Mouse (Mus musculus) stomach, embryonic 15.5 days (tissue): ENCODE measurements around the gene Gm13697. TPM values are rescaled to one million over a fixed set of nuclear protein-coding genes. Genes with fewer than 3 reads are reported as not detected.
A peak's percentile ranks its signal among the peaks of the same experiment; 100 is the strongest.
"Not testable (repeated sequence)": the region's sequence is repeated elsewhere in the genome, so short reads cannot be mapped to it uniquely, and the experiment has no call there.

ENCODE experiments used
- ATAC-seq: fragments of 200-750 bp; cut with Nextera tagmentation; 2 replicates; pipeline ENCODE4 v1.8.0; 2017; ENCODE audit warnings: low read depth, moderate number of reproducible peaks, moderate TSS enrichment; ENCODE audit not compliant: insufficient read depth, low FRiP score
- H3K27ac ChIP-seq: fragments of 300-500 bp; sonication (generic); 2 replicates; pipeline ENCODE4 v1.5.1; 2015; ENCODE audit warnings: mild to moderate bottlenecking, inconsistent platforms
- H3K27me3 ChIP-seq: fragments of 300-500 bp; sonication (generic); replicated peaks from 2 replicates; pipeline ENCODE4 v1.6.1; 2015; ENCODE audit warnings: inconsistent platforms
- H3K36me3 ChIP-seq: fragments of 300-500 bp; sonication (generic); 2 replicates; pipeline ENCODE4 v1.6.1; 2015; ENCODE audit warnings: inconsistent platforms
- H3K4me1 ChIP-seq: fragments of 300-500 bp; sonication (generic); 2 replicates; pipeline ENCODE4 v1.6.1; 2015; ENCODE audit warnings: inconsistent platforms
- H3K4me2 ChIP-seq: fragments of 300-500 bp; sonication (generic); 2 replicates; pipeline ENCODE4 v1.6.1; 2015; ENCODE audit warnings: mild to moderate bottlenecking, inconsistent platforms
- H3K4me3 ChIP-seq: fragments of 300-500 bp; sonication (generic); replicated peaks from 2 replicates; pipeline ENCODE4 v1.5.1; 2015; ENCODE audit warnings: inconsistent platforms
- H3K9ac ChIP-seq: fragments of 300-500 bp; sonication (generic); 2 replicates; pipeline ENCODE4 v1.6.1; 2015; ENCODE audit warnings: inconsistent platforms
- H3K9me3 ChIP-seq: fragments of 300-500 bp; sonication (generic); 2 replicates; pipeline ENCODE4 v1.6.1; 2016; ENCODE audit warnings: inconsistent platforms
- WGBS: fragments of 180-500 bp; shearing (Covaris S2); methylation state at CpG from one replicate; pipeline ENCODE4 v1.1.7; 2015; 5-methylcytosine and 5-hydroxymethylcytosine counted together
- polyA plus RNA-seq: library from polyadenylated mRNA; unstranded; fragments of >200 nt; fragmentation: Nextera tagmentation; extraction: Ambion mirVana; gene quantifications from 2 replicates; pipeline ENCODE4 v1.2.1, GENCODE M21; 2015

Gm13697 gene
- polyA plus RNA-seq: 0.09 TPM in 1 of 2 replicates, not detected in the other

DNA sequence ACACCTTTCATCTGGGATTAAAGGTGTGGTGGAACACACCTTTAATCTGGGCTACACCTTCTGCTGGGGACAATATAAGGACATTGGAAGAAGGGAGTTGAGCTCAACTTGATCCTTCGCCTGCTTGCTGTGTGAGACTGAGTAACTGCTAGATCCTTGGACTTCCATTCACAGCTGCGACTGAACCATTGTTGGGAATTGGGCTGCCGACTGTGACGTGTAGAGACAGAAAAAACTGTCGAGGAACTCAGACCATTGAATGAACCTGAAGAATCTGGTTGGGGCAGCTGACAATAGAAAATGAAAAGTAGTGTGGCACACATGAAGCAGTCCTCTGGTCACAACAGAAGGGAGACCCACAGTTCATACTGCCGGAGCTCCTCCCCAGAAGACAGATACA is at the start of gene Gm13697:
TSS of gene Gm13697 (plus strand) at position 301 of the 400 bp plus-strand sequence.
- not testable (repeated sequence) for H3K9me3 ChIP-seq, H3K27me3 ChIP-seq, H3K4me2 ChIP-seq, H3K36me3 ChIP-seq, H3K27ac ChIP-seq, H3K4me1 ChIP-seq, H3K4me3 ChIP-seq, H3K9ac ChIP-seq, ATAC-seq
- WGBS: no CpG with 5 or more reads among the region's 6 CpGs

DNA sequence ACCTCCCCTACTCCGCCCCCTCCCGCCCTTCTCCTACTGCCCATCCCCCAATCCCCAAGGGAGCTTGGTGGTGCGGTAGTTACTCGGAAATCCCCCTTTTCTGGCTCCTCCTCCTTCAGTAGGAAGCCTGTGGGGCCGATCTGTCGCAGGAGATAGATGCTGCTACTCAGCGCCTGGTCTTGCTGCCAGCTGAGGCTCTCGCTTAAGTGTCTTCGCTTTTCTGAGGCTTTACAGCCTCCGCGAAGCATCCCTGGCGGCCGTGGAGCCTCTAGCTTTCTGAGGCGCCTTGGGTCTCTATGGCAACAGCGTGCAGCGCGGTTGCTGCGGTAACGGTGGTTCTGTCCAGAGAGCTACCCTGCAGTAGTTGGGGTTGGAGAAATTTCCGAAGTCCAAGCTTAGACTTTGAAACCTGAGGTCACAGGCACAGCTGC is 43.6 kb upstream of the Gm13697 start, which contains the start of gene Zswim2:
TSS of gene Zswim2 (minus strand) at position 298 of the 431 bp plus-strand sequence.
- peak; percentile 66; the same call in 1 of the 2 replicates for ATAC-seq
- Histone ChIP-seq H3K27ac (no peak within 1 kb of the TSS), H3K36me3 (no peaks in the 10 kb centered on the region), H3K9me3 (no peaks in the 10 kb centered on the region), H3K27me3 (no peaks in the 10 kb centered on the region), H3K9ac (no peak within 1 kb of the TSS), H3K4me3 (peak within 1 kb of the TSS; percentile 27; the same call in 1 of the 2 replicates), H3K4me2 (peak within 1 kb of the TSS; percentile 48), H3K4me1 (0 out of 2 replicates have a peak, but pooled peaks cover 4% of the 10 kb centered on the region)
- WGBS: 1% methylated on average over 20 of the region's 20 CpGs

DNA sequence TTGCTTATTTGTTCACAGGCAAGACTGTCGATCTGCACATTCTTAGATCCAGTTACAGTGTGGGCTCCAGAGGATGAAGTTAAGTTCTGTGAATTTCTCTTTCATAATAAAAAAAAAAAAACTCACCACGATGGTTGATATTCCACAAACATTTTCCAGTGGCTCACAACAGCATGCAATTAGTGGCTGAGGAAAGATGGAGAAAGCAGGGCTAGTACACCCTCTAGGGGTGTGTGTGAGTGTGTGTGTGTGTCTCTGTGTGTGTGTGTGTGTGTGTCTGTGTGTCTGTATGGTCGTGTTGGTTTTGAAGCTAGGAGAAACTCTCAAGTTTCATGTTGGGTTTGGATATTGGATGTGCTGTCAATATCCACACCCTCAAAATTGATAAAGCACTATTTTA is 43.2 kb upstream of the Gm13697 start:
- no peaks in the 10 kb centered on the region for H3K9me3 ChIP-seq
- H3K4me2 ChIP-seq: peak overlapping the region; percentile 48
- no peak overlapping the region for H3K9ac ChIP-seq
- H3K4me1 ChIP-seq: 0 out of 2 replicates have a peak, but pooled peaks cover 4% of the 10 kb centered on the region
- WGBS: 38% methylated on average over 3 of the region's 3 CpGs
- no peaks in the 10 kb centered on the region for H3K27me3 ChIP-seq
- H3K27ac ChIP-seq: no peak overlapping the region
- no peaks in the 10 kb centered on the region for H3K36me3 ChIP-seq
- 0 out of 2 replicates have a peak overlapping the region, but pooled peaks have one; percentile 27 for H3K4me3 ChIP-seq
- no peak for ATAC-seq

DNA sequence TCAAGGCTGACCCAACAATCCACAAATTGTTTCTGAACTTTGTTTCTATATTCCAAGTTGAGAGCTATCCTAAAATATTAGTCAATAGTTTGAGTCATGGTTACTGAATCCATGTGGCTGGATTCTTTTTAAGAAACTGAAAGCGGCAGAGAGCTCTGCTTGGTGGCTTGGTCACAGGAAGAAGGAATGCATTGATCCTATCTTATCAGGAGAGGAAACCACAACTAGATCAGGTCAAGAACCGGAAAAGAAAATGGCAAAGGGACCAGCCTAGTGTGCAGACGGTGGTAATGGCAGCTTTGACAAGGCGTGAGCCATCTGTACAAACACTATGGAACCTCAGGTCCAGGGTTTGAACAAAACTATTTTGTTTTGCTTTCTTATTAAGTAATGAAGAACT is 42.8 kb upstream of the Gm13697 start:
- no peak for ATAC-seq
- Histone ChIP-seq H3K27me3 (no peaks in the 10 kb centered on the region), H3K9me3 (no peaks in the 10 kb centered on the region), H3K4me1 (0 out of 2 replicates have a peak, but pooled peaks cover 4% of the 10 kb centered on the region), H3K4me3 (no peak overlapping the region), H3K9ac (no peak overlapping the region), H3K27ac (no peak overlapping the region), H3K36me3 (no peaks in the 10 kb centered on the region), H3K4me2 (no peak overlapping the region)
- WGBS: 55% methylated on average over 4 of the region's 4 CpGs

DNA sequence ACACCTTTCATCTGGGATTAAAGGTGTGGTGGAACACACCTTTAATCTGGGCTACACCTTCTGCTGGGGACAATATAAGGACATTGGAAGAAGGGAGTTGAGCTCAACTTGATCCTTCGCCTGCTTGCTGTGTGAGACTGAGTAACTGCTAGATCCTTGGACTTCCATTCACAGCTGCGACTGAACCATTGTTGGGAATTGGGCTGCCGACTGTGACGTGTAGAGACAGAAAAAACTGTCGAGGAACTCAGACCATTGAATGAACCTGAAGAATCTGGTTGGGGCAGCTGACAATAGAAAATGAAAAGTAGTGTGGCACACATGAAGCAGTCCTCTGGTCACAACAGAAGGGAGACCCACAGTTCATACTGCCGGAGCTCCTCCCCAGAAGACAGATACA is 29.1 kb upstream of the Gm13697 start, which contains the start of gene Gm13698:
TSS of gene Gm13698 (plus strand) at position 301 of the 400 bp plus-strand sequence.
- H3K27ac ChIP-seq, ATAC-seq, H3K4me2 ChIP-seq, H3K4me1 ChIP-seq, H3K9me3 ChIP-seq, H3K4me3 ChIP-seq, H3K27me3 ChIP-seq, H3K9ac ChIP-seq, H3K36me3 ChIP-seq: not testable (repeated sequence)
- no CpG with 5 or more reads among the region's 6 CpGs for WGBS

DNA sequence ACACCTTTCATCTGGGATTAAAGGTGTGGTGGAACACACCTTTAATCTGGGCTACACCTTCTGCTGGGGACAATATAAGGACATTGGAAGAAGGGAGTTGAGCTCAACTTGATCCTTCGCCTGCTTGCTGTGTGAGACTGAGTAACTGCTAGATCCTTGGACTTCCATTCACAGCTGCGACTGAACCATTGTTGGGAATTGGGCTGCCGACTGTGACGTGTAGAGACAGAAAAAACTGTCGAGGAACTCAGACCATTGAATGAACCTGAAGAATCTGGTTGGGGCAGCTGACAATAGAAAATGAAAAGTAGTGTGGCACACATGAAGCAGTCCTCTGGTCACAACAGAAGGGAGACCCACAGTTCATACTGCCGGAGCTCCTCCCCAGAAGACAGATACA is 23.3 kb upstream of the Gm13697 start, which contains the start of gene Gm13693:
TSS of gene Gm13693 (plus strand) at position 301 of the 400 bp plus-strand sequence.
- not testable (repeated sequence) for H3K9ac ChIP-seq, H3K36me3 ChIP-seq, H3K27ac ChIP-seq, H3K4me3 ChIP-seq, H3K9me3 ChIP-seq, ATAC-seq, H3K4me2 ChIP-seq, H3K27me3 ChIP-seq, H3K4me1 ChIP-seq
- no CpG with 5 or more reads among the region's 6 CpGs for WGBS

DNA sequence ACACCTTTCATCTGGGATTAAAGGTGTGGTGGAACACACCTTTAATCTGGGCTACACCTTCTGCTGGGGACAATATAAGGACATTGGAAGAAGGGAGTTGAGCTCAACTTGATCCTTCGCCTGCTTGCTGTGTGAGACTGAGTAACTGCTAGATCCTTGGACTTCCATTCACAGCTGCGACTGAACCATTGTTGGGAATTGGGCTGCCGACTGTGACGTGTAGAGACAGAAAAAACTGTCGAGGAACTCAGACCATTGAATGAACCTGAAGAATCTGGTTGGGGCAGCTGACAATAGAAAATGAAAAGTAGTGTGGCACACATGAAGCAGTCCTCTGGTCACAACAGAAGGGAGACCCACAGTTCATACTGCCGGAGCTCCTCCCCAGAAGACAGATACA is 17.5 kb upstream of the Gm13697 start, which contains the start of gene Gm13695:
TSS of gene Gm13695 (plus strand) at position 301 of the 400 bp plus-strand sequence.
- not testable (repeated sequence) for H3K9me3 ChIP-seq, H3K4me3 ChIP-seq, H3K9ac ChIP-seq, H3K4me1 ChIP-seq, H3K27me3 ChIP-seq, H3K27ac ChIP-seq, H3K36me3 ChIP-seq, H3K4me2 ChIP-seq, ATAC-seq
- no CpG with 5 or more reads among the region's 6 CpGs for WGBS

DNA sequence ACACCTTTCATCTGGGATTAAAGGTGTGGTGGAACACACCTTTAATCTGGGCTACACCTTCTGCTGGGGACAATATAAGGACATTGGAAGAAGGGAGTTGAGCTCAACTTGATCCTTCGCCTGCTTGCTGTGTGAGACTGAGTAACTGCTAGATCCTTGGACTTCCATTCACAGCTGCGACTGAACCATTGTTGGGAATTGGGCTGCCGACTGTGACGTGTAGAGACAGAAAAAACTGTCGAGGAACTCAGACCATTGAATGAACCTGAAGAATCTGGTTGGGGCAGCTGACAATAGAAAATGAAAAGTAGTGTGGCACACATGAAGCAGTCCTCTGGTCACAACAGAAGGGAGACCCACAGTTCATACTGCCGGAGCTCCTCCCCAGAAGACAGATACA is 11.7 kb upstream of the Gm13697 start, which contains the start of gene Gm13696:
TSS of gene Gm13696 (plus strand) at position 301 of the 400 bp plus-strand sequence.
- WGBS: no CpG with 5 or more reads among the region's 6 CpGs
- not testable (repeated sequence) for H3K9ac ChIP-seq, H3K27ac ChIP-seq, H3K36me3 ChIP-seq, H3K9me3 ChIP-seq, H3K4me1 ChIP-seq, H3K4me3 ChIP-seq, H3K4me2 ChIP-seq, H3K27me3 ChIP-seq, ATAC-seq

DNA sequence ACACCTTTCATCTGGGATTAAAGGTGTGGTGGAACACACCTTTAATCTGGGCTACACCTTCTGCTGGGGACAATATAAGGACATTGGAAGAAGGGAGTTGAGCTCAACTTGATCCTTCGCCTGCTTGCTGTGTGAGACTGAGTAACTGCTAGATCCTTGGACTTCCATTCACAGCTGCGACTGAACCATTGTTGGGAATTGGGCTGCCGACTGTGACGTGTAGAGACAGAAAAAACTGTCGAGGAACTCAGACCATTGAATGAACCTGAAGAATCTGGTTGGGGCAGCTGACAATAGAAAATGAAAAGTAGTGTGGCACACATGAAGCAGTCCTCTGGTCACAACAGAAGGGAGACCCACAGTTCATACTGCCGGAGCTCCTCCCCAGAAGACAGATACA is 5.9 kb upstream of the Gm13697 start, which contains the start of gene Gm13694:
TSS of gene Gm13694 (plus strand) at position 301 of the 400 bp plus-strand sequence.
- not testable (repeated sequence) for ATAC-seq, H3K4me3 ChIP-seq, H3K27me3 ChIP-seq, H3K27ac ChIP-seq, H3K4me1 ChIP-seq, H3K36me3 ChIP-seq, H3K4me2 ChIP-seq, H3K9me3 ChIP-seq, H3K9ac ChIP-seq
- no CpG with 5 or more reads among the region's 6 CpGs for WGBS

DNA sequence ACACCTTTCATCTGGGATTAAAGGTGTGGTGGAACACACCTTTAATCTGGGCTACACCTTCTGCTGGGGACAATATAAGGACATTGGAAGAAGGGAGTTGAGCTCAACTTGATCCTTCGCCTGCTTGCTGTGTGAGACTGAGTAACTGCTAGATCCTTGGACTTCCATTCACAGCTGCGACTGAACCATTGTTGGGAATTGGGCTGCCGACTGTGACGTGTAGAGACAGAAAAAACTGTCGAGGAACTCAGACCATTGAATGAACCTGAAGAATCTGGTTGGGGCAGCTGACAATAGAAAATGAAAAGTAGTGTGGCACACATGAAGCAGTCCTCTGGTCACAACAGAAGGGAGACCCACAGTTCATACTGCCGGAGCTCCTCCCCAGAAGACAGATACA is 5.7 kb downstream of the Gm13697 start, which contains the start of gene Gm13691:
TSS of gene Gm13691 (plus strand) at position 301 of the 400 bp plus-strand sequence.
- not testable (repeated sequence) for H3K9me3 ChIP-seq, H3K27ac ChIP-seq, H3K4me2 ChIP-seq, ATAC-seq, H3K36me3 ChIP-seq, H3K27me3 ChIP-seq, H3K9ac ChIP-seq, H3K4me1 ChIP-seq, H3K4me3 ChIP-seq
- no CpG with 5 or more reads among the region's 6 CpGs for WGBS

DNA sequence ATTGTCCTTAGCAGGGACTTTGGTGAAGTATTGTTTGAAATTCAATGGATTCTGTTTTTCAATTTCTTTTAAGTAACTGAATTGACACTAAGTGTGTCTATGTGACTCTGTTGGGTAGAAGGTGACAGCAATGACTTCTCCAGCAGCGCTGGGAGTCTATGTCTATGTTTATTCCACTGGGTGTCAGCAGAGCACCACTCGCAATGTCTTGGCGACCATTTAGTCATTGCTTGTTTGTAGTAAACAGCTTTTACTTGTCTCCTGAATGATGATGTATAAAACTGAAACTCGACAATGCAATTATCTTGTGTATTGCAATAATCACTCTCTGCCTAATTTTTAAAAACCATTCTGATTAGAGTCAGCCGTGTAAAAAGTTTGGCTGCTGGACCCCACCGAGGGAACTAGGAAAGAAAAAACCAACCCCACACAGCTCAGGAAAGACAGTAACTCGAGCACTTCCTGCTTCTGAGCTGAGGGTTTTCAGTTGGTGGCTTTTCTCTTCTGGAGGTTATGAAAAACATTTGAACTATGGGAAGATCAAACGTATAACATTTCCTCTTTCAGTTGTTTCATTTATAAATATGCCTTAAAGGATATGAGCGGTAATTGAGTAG is 9.2 kb downstream of the Gm13697 start:
- not testable (repeated sequence) for ATAC-seq, H3K36me3 ChIP-seq, H3K4me3 ChIP-seq, H3K27me3 ChIP-seq, H3K27ac ChIP-seq, H3K9ac ChIP-seq, H3K4me1 ChIP-seq, H3K9me3 ChIP-seq, H3K4me2 ChIP-seq
- WGBS: 40% methylated on average over 8 of the region's 9 CpGs

DNA sequence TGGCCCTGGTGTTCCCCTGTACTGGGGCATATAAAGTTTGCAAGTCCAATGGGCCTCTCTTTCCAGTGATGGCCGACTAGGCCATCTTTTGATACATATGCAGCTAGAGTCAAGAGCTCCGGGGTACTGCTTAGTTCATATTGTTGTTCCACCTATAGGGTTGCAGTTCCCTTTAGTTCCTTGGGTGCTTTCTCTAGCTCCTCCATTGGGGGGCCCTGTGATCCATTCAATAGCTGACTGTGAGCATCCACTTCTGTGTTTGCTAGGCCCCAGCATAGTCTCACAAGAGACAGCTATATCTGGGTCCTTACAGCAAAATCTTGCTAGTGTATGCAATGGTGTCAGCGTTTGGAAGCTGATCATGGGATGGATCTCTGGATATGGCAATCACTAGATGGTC is 10.0 kb downstream of the Gm13697 start:
- H3K9ac ChIP-seq, H3K4me2 ChIP-seq, H3K4me1 ChIP-seq, H3K27me3 ChIP-seq, H3K36me3 ChIP-seq, H3K27ac ChIP-seq, H3K4me3 ChIP-seq, H3K9me3 ChIP-seq, ATAC-seq: not testable (repeated sequence)
- WGBS: 83% methylated on average over 1 of the region's 3 CpGs
